Mouse (Mus musculus) liver, adult (tissue): ENCODE measurements around the gene Fgf13.

Experiments
- GATA4 ChIP-seq: IDR thresholded peaks from 2 replicates; pipeline ENCODE4 v1.6.1; 2014; ENCODE audit warnings: mild to moderate bottlenecking, low read length; ENCODE audit not compliant: insufficient replicate concordance

Gene Fgf13

GRCm38 (mm10) chrX:59567695-59568431 lies at the start of gene Fgf13:
Fgf13 (minus strand) TSS chrX:59568071.
- TF ChIP-seq GATA4: no peak

- no peak for TF ChIP-seq GATA4
Measured at GRCm38 (mm10) chrX:59606535-59606934, 38.7 kb upstream of the Fgf13 start.

GRCm38 (mm10) chrX:59589050-59589449 lies 21.2 kb upstream of the Fgf13 start:
- TF ChIP-seq GATA4: no peak

GRCm38 (mm10) chrX:59585508-59586186 lies 17.8 kb upstream of the Fgf13 start:
- TF ChIP-seq GATA4: no peak

GRCm38 (mm10) chrX:59584034-59584433 lies 16.2 kb upstream of the Fgf13 start:
- no peak for TF ChIP-seq GATA4

- TF ChIP-seq GATA4: no peak
Measured at GRCm38 (mm10) chrX:59566826-59567694, 811 bp downstream of the Fgf13 start.

GRCm38 (mm10) chrX:59566017-59566679 lies 1.7 kb downstream of the Fgf13 start:
- TF ChIP-seq GATA4: no peak

- TF ChIP-seq GATA4: no peak
Measured at GRCm38 (mm10) chrX:59547931-59548330, 19.9 kb downstream of the Fgf13 start.

- TF ChIP-seq GATA4: no peak
Measured at GRCm38 (mm10) chrX:59508273-59508672, 59.6 kb downstream of the Fgf13 start.

GRCm38 (mm10) chrX:59493388-59493787 lies 74.5 kb downstream of the Fgf13 start:
- TF ChIP-seq GATA4: no peak

GRCm38 (mm10) chrX:59485426-59485825 lies 82.4 kb downstream of the Fgf13 start:
- TF ChIP-seq GATA4: no peak

GRCm38 (mm10) chrX:59402596-59403285 lies 165.1 kb downstream of the Fgf13 start:
- TF ChIP-seq GATA4: no peak

- TF ChIP-seq GATA4: no peak
Measured at GRCm38 (mm10) chrX:59290916-59291411, 276.9 kb downstream of the Fgf13 start.

- TF ChIP-seq GATA4: no peak
Measured at GRCm38 (mm10) chrX:59251576-59251975, 316.3 kb downstream of the Fgf13 start.
